Mouse (Mus musculus): ENCODE data around the gene Mpo. TPM values are rescaled to one million over a fixed set of nuclear protein-coding genes. Genes with fewer than 3 reads are reported as not detected.

The Mpo gene
- total and polyA plus RNA-seq, 2 experiments from 2014 or later, result not detected

DNA sequence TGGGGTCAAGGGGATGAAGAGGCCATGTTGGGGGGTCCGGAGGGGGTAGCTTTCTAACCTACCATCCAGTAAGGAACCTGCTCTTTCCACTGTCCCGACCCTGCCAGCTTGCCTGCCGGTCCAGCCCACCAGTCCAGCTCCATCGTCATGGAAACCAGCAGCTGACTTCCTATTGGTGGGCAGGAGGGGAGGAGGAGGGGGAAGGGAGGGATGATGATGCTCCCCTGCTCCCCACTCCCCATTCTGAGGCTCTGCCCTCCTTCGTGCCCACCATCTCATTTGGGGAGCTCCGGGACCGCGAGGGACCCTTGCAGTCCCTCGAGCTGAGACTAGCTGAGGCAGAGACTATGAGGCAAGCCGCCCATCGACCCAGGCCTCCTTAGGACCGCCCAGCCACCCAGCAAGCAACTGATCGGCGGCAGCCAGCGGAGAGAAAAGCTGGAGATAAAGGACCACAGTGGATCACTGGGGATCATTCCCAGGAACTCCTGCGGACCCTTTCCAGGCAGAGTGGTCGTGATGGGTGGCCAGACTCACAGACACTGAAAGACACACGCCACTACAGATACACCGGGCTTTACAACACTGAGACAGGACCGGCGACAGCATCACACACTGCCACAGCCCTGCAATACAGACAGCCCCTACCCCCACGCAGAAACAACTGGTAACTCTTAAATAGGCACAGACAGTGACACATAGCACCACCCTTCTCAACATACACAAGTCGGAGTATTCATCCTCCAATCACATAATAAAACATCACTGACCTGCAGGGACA is 32.9 kb upstream of the Mpo start, which contains the start of gene Tspoap1:
Gene Tspoap1 (plus strand): TSS at position 241 of the 781 bp plus-strand sequence.
- 2% methylated on average over 23 of the region's 23 CpGs for WGBS
- Histone ChIP-seq H3K4me2 (ENCODE audit: low read depth, low read length, poor library complexity, severe bottlenecking) (peak within 1 kb of the TSS; percentile 95), H3K4me3 (ENCODE audit: low read depth, low read length) (peak within 1 kb of the TSS; percentile 79), H3K9ac (replicated peaks; ENCODE audit: low read length, poor library complexity, severe bottlenecking) (peak within 1 kb of the TSS; percentile 78), H3K36me3 (ENCODE audit: insufficient read depth, low read length) (no peaks in the 10 kb centered on the region), H3K27ac (ENCODE audit: low read depth, low read length) (peak within 1 kb of the TSS; percentile 90), H3K27me3 (ENCODE audit: insufficient read depth, low read length) (no peaks in the 10 kb centered on the region), H3K4me1 (ENCODE audit: insufficient read depth, low read length) (no peaks in the 10 kb centered on the region; the same call in 1 of the 2 replicates), H3K9me3 (ENCODE audit: low read length) (no peaks in the 10 kb centered on the region)
- DNase-seq (ENCODE audit: low spot score), result peak; percentile 91
- ATAC-seq (ENCODE audit: low FRiP score), result peak; percentile 80
- no peak; the same call in 1 of the 2 replicates for TF ChIP-seq CTCF (IDR thresholded peaks at IDR 0.05)

DNA sequence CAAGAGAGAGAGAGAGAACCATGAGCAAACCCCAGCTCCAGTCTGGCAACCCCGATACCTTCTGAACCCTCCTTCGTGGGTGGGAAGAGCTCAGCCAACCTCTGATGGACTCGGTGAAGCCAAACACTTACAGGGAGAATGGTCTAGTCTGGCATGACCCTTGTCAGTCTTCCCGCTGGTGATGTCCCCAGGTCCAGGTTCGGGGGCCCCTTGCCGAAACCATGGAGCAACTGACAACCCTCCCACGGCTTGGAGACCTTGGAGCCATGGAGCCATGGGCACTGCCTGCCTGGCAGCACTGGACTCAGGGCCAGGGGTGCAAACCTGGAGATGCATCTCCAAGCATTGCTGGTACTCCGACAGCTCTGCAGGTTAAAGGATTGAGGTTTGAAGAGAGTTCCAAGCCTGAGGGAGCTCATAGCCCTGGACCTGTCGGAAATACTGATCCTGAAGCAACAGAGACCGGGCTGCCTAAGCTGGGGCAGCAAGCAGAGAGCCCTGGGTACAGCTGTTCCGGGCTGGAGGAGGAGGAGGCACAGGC is 32.1 kb upstream of the Mpo start:
- DNase-seq (ENCODE audit: low spot score) (no peak), ATAC-seq (ENCODE audit: low FRiP score) (no peak)
- 46% methylated on average over 11 of the region's 11 CpGs for WGBS
- Histone ChIP-seq H3K27ac (ENCODE audit: low read depth, low read length) (peak overlapping the region; percentile 90; the same call in 1 of the 2 replicates), H3K36me3 (ENCODE audit: insufficient read depth, low read length) (no peaks in the 10 kb centered on the region), H3K27me3 (ENCODE audit: insufficient read depth, low read length) (no peaks in the 10 kb centered on the region), H3K4me3 (ENCODE audit: low read depth, low read length) (peak overlapping the region; percentile 79), H3K9me3 (ENCODE audit: low read length) (no peaks in the 10 kb centered on the region), H3K4me2 (ENCODE audit: low read depth, low read length, poor library complexity, severe bottlenecking) (peak overlapping the region; percentile 95), H3K9ac (replicated peaks; ENCODE audit: low read length, poor library complexity, severe bottlenecking) (peak overlapping the region; percentile 78), H3K4me1 (ENCODE audit: insufficient read depth, low read length) (no peaks in the 10 kb centered on the region; the same call in 1 of the 2 replicates)
- TF ChIP-seq CTCF (IDR thresholded peaks at IDR 0.05), result no peak

DNA sequence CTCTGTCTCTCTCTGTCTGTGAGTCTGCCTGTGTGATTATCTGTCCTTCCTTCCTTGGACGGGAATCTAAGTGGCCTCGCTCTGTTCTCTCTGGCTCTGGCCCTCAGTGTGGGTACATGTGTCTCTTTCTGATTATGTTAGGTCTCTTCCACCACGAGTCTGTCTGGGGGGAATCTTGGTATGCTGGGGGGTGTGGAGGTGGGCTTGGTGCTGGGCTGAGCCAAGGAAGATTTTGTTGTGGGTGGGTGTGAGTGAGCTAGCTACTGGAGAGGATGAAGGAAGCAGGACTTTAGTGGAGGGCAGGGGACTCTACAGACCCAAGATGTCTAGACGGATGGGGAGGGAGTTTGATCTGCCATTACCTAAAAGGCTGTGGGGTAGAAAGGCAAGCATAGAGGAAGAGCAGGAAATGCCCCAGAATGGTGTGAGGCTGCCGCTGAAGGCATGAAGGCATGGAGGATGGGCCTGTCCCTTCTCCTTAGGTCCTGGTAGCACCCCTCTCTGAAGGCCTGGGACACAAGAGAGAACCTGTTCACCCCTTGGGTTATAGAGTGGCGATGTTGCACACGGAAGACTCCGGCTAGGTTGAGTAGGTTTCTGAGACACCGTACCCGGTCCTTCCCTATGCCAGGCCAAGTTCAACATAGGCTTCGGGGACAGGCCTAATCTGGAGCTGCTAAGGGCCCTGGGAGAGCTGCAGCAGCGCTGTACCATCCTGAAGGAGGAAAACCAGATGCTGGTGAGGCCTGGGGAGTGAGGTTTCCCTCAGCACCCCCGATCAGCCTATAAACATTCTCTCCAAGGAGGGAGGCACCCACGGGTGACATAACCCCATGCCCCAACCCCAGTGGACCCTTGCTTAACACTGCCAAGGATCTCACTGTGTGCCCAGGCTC is 31.3 kb upstream of the Mpo start:
- peak overlapping the region; percentile 95 for H3K4me2 ChIP-seq (ENCODE audit: low read depth, low read length, poor library complexity, severe bottlenecking)
- ATAC-seq (ENCODE audit: low FRiP score), result no peak
- WGBS, result 65% methylated on average over 14 of the region's 14 CpGs
- peak overlapping the region; percentile 67; the same call in 1 of the 2 replicates for H3K27ac ChIP-seq (ENCODE audit: low read depth, low read length)
- no peaks in the 10 kb centered on the region for H3K27me3 ChIP-seq (ENCODE audit: insufficient read depth, low read length)
- H3K9me3 ChIP-seq (ENCODE audit: low read length), result no peaks in the 10 kb centered on the region
- H3K36me3 ChIP-seq (ENCODE audit: insufficient read depth, low read length), result peaks cover 6% of the 10 kb centered on the region; the same call in 1 of the 2 replicates
- TF ChIP-seq CTCF (IDR thresholded peaks at IDR 0.05), result no peak
- H3K4me3 ChIP-seq (ENCODE audit: low read depth, low read length), result peak overlapping the region; percentile 79
- no peak for DNase-seq (ENCODE audit: low spot score)
- H3K9ac ChIP-seq (replicated peaks; ENCODE audit: low read length, poor library complexity, severe bottlenecking), result peak overlapping the region; percentile 78
- no peaks in the 10 kb centered on the region; the same call in 1 of the 2 replicates for H3K4me1 ChIP-seq (ENCODE audit: insufficient read depth, low read length)

- Histone ChIP-seq H3K4me1 (ENCODE audit: insufficient read depth, low read length) (no peaks in the 10 kb centered on the region; the same call in 1 of the 2 replicates), H3K4me3 (ENCODE audit: low read depth, low read length) (peak overlapping the region; percentile 79), H3K27ac (ENCODE audit: low read depth, low read length) (peak overlapping the region; percentile 67), H3K4me2 (ENCODE audit: low read depth, low read length, poor library complexity, severe bottlenecking) (peak overlapping the region; percentile 95), H3K27me3 (ENCODE audit: insufficient read depth, low read length) (no peaks in the 10 kb centered on the region), H3K9ac (replicated peaks; ENCODE audit: low read length, poor library complexity, severe bottlenecking) (peak overlapping the region; percentile 78), H3K36me3 (ENCODE audit: insufficient read depth, low read length) (peaks cover 12% of the 10 kb centered on the region; the same call in 1 of the 2 replicates), H3K9me3 (ENCODE audit: low read length) (no peaks in the 10 kb centered on the region)
- ATAC-seq (ENCODE audit: low FRiP score), result no peak
- TF ChIP-seq CTCF (IDR thresholded peaks at IDR 0.05), result no peak
- WGBS, result 32% methylated on average over 12 of the region's 12 CpGs
- DNase-seq (ENCODE audit: low spot score), result no peak
These were observed 30.5 kb upstream of the Mpo start for GRCm38 (mm10) chr11:87762702-87763385.

- no peaks in the 10 kb centered on the region; the same call in 1 of the 2 replicates for H3K4me1 ChIP-seq (ENCODE audit: insufficient read depth, low read length)
- peak; percentile 38 for ATAC-seq (ENCODE audit: low FRiP score)
- H3K27ac ChIP-seq (ENCODE audit: low read depth, low read length), result peak overlapping the region; percentile 67
- H3K9ac ChIP-seq (replicated peaks; ENCODE audit: low read length, poor library complexity, severe bottlenecking), result peak overlapping the region; percentile 78
- H3K27me3 ChIP-seq (ENCODE audit: insufficient read depth, low read length), result no peaks in the 10 kb centered on the region
- no peaks in the 10 kb centered on the region for H3K9me3 ChIP-seq (ENCODE audit: low read length)
- TF ChIP-seq CTCF (IDR thresholded peaks at IDR 0.05), result no peak
- peak overlapping the region; percentile 79 for H3K4me3 ChIP-seq (ENCODE audit: low read depth, low read length)
- peaks cover 12% of the 10 kb centered on the region; the same call in 1 of the 2 replicates for H3K36me3 ChIP-seq (ENCODE audit: insufficient read depth, low read length)
- H3K4me2 ChIP-seq (ENCODE audit: low read depth, low read length, poor library complexity, severe bottlenecking), result peak overlapping the region; percentile 95
- DNase-seq (ENCODE audit: low spot score), result peak; percentile 84
- WGBS, result 0% methylated on average over 17 of the region's 17 CpGs
These were observed 29.8 kb upstream of the Mpo start for GRCm38 (mm10) chr11:87763511-87763987.
